Mouse (Mus musculus): Measurements from ENCODE around the gene Alyref2.
"Not testable (repeated sequence)": the region's sequence is repeated elsewhere in the genome, so short reads cannot be mapped to it uniquely, and the experiment has no call there.

Alyref2 gene

GRCm38 (mm10) chr1:171503250-171503591 lies at the start of gene Alyref2:
Alyref2 (plus strand) TSS chr1:171503478.
- DNase-seq (ENCODE audit: low read depth, low spot score) = peak; percentile 99

GRCm38 (mm10) chr1:171454926-171455325 lies 48.4 kb upstream of the Alyref2 start:
- DNase-seq (ENCODE audit: low read depth, low spot score) = no peak

GRCm38 (mm10) chr1:171457568-171457967 lies 45.7 kb upstream of the Alyref2 start:
- no peak for DNase-seq (ENCODE audit: low read depth, low spot score)

- no peak for DNase-seq (ENCODE audit: low read depth, low spot score)
Observed at GRCm38 (mm10) chr1:171459791-171460190, 43.5 kb upstream of the Alyref2 start.

GRCm38 (mm10) chr1:171460551-171461503 lies 42.5 kb upstream of the Alyref2 start:
- no peak for DNase-seq (ENCODE audit: low read depth, low spot score)

- DNase-seq (ENCODE audit: low read depth, low spot score) = no peak
Observed at GRCm38 (mm10) chr1:171463133-171463532, 40.1 kb upstream of the Alyref2 start.

- no peak for DNase-seq (ENCODE audit: low read depth, low spot score)
Observed at GRCm38 (mm10) chr1:171465749-171466412, 37.4 kb upstream of the Alyref2 start.

- no peak for DNase-seq (ENCODE audit: low read depth, low spot score)
Observed at GRCm38 (mm10) chr1:171466565-171466964, 36.7 kb upstream of the Alyref2 start.

GRCm38 (mm10) chr1:171469678-171470077 lies 33.6 kb upstream of the Alyref2 start:
- DNase-seq (ENCODE audit: low read depth, low spot score) = peak; percentile 68

- peak; percentile 96 for DNase-seq (ENCODE audit: low read depth, low spot score)
Observed at GRCm38 (mm10) chr1:171470371-171470871, 32.9 kb upstream of the Alyref2 start.

- peak; percentile 93 for DNase-seq (ENCODE audit: low read depth, low spot score)
Observed at GRCm38 (mm10) chr1:171470896-171471295, 32.4 kb upstream of the Alyref2 start.

GRCm38 (mm10) chr1:171471452-171471851 lies 31.8 kb upstream of the Alyref2 start:
- DNase-seq (ENCODE audit: low read depth, low spot score) = no peak

- DNase-seq (ENCODE audit: low read depth, low spot score) = not testable (repeated sequence)
Observed at GRCm38 (mm10) chr1:171471941-171472340, 31.3 kb upstream of the Alyref2 start.

GRCm38 (mm10) chr1:171473506-171473905 lies 29.8 kb upstream of the Alyref2 start:
- DNase-seq (ENCODE audit: low read depth, low spot score) = no peak

GRCm38 (mm10) chr1:171473920-171474640 lies 29.2 kb upstream of the Alyref2 start:
- DNase-seq (ENCODE audit: low read depth, low spot score) = no peak

GRCm38 (mm10) chr1:171477123-171477522 lies 26.2 kb upstream of the Alyref2 start:
- DNase-seq (ENCODE audit: low read depth, low spot score) = no peak

- no peak for DNase-seq (ENCODE audit: low read depth, low spot score)
Observed at GRCm38 (mm10) chr1:171477758-171478545, 25.3 kb upstream of the Alyref2 start.

- DNase-seq (ENCODE audit: low read depth, low spot score) = peak; percentile 77
Observed at GRCm38 (mm10) chr1:171478968-171479367, 24.3 kb upstream of the Alyref2 start.

GRCm38 (mm10) chr1:171494241-171494640 lies 9.0 kb upstream of the Alyref2 start:
- no peak for DNase-seq (ENCODE audit: low read depth, low spot score)

GRCm38 (mm10) chr1:171495371-171495770 lies 7.9 kb upstream of the Alyref2 start:
- DNase-seq (ENCODE audit: low read depth, low spot score) = no peak

- DNase-seq (ENCODE audit: low read depth, low spot score) = no peak
Observed at GRCm38 (mm10) chr1:171499856-171500255, 3.4 kb upstream of the Alyref2 start.

Data from 3T3-L1 (cell line).